Mouse (Mus musculus) MN1 (cell line): ENCODE results near the gene Ehd1.
"Not testable (repeated sequence)": the region's sequence is repeated elsewhere in the genome, so short reads cannot be mapped to it uniquely, and the experiment has no call there.

Experiments
- DNase-seq: peaks from one replicate; pipeline ENCODE4 v3.0.0-alpha.2; 2016; ENCODE audit warnings: low spot score

The Ehd1 gene

DNA sequence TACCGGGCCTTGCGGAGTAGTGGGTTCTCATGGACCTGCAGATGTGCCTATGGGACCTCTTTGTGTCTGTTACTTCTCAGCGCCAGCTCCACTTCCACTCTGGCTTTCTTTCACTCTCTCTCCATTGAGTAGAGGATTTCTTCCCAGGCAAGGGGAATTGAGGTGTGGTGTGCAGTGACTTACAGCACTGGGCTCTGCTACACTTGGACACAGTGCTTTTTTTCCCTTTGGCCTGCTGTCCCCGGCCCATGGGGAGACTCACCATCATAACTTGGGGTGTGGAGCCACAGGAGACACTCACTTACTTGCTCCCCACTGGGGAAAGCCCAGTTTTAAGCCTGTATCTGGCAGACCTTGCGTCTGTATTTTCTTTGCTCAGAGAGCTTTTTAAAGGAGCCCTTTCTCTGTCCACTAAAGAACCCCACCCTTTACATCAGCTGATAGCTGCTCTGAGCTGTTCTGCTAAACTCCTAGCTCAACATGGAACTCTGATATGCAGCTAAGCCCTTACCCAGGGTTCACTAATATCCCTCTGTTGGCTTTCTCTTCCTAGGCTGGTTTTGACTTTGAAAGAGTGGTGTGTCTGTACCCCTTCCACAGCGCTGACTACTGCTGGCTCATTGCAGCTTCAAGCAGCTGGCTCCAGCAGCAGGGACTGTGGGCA is 3.1 kb downstream of the Ehd1 start:
- DNase-seq, result no peak

DNA sequence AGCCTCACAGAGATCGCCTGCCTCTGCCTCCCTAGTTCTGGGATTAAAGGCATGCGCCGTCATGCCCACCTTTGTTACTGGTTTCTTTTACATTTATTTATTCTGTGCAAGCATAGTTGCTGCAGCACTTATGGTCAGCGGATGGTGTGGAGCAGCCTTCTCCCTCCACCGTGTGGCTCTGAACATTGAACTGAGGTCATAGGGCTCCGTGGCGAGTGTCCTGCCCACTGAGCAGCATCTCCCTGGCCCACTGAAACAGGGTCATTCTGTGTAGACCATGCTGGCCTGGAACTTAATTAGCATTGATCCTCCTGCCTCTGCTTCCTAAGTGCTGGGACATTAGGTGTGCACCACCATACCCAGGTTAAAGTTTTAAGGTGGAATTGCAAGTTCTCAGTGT is 4.0 kb downstream of the Ehd1 start:
- DNase-seq, result no peak

DNA sequence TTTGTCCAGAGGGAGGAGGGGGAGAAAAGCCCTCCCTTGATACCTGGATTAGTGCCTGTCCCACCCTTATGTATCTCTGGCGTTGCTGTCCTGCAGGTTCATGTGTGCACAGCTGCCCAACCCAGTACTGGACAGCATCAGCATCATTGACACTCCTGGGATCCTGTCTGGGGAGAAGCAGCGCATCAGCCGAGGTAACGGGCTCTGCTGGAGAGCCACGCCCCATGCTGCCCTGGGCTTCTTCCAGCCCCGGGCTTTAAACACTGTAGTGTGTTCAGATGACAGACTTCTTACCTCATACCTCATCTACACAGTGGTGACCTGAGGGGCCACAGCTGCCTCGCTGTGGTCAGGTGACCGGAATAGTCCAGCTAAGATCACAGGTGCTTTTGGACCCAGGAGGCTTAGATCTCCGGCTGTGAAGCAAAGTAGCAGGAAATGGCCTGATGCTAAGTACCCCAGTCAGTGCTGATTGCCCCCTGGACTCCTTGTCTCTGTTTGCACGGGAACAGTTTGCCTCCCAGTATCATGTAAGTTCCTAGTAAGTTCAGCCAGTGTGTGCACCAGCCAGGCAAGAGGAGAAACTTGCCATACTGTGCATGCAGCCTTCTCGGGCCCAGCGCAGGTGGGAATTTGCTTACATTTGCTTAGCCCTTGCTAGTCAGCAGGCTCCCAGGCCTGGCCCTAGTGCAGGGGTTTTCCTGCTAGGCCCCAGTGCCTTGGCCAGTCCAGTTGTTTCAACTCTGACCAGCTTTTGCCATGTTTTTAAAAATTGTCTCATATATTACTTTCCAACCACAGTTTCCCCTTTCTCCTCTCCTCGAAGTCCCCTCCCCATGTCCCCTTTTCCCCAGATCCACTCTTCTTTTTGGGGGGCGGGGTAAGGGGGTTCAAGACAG is 4.8 kb downstream of the Ehd1 start:
- DNase-seq, result peak; percentile 69

DNA sequence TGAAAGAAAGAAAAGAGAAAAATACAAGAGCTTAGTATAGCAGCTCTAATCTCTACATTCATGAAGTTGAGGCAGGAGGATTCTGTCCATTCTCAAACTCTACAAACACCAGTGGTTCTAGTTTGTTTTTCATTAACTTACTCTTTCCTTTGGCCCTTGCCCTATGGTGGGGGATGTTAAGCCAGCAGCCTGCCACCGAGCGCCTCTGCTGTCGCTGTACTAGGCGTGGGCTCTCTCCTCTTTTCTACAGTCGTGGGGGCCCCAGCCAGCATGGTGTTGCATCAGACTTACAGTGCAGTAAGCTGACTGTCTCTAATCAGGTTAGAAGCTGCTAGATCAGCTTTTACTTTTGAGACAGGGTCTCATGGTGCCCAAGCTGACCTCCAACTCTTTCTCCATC is 6.5 kb downstream of the Ehd1 start:
- DNase-seq, result no peak

DNA sequence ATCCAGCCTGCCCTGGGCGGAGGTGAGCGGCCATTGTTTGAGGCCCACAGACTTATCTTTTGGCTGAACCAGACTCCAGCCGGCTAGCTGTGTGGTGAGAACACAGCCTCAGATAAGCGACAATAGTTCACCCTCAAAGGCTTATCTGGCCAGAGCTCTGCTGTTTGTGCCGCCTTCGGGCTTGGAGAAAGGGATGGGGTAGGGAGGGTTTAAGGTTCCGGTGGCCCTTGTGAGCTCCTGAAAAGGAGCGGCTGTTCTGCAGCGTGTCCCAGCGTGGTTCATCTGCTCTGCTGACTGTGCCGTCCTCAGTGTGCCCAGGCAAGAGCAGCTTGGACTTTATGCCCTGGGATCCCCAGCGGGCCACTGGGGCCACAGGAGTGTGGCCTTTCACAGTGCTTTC is 8.0 kb downstream of the Ehd1 start:
- no peak for DNase-seq

DNA sequence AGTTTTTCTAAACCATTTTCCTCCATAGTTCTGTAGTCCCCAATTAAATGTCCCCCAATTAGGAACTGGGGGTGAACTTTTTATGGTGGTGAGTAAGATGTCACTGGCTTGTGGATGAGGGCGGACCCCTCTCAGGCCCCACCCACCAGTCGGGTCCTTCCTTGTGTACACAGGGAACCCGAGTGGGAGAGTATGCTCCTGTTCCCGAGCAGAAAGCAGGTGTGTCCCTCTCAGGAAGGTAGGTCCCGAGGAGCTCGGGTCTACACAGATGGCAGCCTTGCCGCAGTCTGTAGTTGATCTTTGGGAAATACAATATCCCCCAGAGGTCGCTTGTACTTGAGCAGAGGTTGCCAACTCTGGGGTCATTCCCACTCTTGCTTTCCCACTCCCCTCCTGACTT is 8.7 kb downstream of the Ehd1 start:
- no peak for DNase-seq

DNA sequence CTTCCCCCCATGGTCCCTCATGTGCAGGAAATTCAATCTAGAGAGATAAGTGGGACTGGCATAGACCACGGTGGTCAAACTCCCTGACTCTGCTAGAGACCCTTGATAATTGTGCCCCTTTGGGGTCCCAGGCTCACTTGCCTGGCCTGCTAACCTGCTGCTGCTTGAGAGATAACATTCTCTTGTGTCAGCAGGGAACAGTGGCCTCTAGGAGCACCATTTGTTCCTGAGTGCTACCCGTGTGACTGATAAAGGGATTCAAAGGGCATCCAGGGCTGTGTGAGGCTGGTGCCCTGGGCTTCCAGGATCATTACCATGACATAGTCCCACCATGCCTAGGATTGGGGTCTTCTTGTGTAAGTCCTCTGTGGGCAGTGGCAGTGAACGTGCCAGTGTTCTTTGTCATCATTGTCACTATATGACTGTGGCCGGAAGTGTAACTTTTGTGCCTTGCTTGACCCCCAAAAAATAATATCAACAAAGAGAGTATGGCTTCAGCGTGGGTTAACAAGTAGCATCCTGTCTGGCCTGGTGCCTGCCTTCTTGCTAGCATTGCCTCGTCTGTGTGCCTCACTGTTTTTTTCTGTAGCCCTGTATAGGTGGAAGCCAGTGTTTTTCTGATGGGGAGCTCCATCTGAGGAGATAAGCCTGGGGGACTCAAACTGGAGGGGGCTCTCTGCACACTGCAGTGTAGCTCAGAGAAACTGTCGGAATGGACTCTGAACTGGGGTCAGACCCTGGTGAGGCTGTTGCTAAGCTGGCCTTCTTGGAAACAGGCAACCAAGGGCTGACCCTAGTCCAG is 9.3 kb downstream of the Ehd1 start:
- no peak for DNase-seq

DNA sequence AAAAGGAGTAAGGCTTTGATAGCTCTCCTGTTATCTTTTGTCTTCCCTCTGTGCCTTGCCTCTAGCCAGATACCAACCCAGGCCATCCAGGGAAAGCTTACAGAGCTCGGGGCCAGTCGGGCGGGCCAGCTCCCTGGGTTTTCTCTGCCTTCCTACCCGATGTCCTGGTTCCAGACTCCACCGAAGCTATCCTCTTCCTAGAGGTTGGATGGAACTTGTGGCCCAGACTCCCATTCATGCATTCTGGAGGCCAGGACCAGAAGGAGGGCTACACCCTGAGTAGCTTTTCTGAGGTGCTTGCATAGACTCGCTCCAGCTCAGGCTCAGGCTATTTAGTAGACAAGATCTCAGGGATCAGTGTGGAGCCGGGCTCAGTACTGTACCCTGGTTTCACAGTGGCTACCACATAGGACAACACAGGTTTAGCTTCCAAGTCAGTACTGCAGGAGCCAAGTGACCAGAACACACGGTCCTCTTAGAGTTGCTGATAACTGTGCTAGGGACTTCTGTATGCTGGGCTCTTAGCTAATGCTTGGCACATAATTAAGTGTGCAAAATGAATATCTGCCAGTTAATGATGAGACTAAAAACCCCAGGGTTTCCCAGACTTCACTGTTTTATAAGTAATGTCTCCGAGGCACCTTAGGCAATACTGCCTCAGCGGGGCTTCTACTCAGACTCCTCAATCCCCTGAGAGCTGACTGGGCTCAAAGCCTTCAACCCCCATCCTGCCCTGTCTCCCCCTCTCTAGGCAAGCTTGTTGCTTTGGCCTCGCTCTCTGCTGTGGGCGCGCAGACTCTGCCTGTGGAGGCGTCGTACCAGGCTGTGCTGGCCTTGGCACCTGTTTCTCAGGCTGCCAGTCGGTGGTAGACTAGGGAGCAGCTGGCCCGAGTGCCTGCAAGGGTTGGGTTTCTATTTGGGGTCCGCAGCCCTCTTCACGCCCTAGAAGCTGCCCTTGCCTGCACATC is 10.2 kb downstream of the Ehd1 start:
- no peak for DNase-seq

DNA sequence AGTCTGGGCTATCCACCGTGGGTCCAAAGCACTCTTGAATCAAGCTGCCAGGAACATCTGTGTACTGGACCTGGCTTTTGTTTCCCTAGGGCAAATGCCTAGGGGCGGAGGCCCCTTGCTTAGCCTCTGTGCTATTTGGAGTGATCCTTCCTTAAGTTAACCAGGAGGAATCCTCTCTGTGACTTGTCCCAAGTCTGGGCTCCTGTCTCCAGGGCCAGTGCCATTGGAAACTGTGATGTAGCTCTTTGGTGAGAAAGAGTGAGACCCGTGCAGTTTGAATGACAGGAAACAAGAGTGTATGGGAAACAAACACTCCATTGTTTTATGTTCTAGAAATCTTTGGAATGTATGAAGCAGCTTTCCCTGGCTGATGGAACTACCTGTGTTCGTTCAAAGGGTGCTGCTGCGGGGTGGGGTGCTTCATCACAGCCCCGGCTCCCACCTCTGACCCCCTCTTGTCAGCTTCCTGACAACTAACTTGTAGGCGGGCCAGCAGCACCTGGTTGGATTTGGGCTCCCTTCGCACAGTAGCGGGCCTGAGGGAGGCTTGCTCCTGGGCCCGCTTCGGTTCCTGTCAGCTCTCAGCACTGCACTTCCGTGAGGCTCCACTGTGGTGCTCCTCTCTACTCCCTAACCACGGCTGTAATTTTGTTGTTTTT is 11.8 kb downstream of the Ehd1 start:
- no peak for DNase-seq

DNA sequence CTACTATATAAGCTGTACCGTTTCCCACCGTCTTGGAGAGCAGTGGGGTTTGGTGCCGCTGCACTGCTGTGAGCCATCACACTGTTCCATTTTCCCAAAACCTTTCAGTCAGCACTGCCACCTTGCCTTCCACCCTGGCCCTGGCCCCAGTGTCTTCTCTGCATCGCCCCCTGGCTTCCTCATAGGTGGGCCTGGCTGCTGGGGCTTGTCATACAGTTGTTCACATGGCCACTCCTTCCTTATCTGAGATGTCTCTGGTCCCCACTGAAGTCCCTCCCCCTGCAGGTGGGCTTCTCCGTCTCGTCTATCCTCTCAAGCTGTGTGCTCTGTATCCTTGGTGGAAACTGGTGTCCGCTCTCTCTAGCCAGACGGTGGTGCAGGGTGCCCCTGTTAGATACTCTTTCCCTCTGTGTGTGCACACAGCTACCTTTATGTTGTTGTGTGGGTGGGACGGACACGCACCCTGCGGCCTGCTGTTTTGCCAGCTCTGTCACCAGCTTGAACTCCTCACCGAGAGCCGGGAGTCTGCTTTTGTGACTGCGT is 13.2 kb downstream of the Ehd1 start:
- DNase-seq, result no peak

DNA sequence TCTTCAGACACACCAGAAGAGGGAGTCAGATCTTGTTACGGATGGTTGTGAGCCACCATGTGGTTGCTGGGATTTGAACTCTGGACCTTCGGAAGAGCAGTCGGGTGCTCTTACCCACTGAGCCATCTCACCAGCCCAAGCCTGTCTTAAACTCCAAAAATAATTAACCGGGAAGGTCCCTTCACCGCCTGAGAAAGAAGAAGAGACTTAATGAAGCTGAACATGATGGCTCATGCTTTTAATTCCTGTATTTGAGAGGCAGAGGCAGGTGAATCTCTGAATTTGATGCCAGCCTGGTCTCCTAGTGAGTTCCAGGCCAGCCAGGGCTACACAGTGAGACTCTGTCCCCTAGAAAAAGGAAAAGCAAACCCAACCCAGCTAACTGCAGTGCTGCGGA is 14.2 kb downstream of the Ehd1 start:
- DNase-seq, result not testable (repeated sequence)

DNA sequence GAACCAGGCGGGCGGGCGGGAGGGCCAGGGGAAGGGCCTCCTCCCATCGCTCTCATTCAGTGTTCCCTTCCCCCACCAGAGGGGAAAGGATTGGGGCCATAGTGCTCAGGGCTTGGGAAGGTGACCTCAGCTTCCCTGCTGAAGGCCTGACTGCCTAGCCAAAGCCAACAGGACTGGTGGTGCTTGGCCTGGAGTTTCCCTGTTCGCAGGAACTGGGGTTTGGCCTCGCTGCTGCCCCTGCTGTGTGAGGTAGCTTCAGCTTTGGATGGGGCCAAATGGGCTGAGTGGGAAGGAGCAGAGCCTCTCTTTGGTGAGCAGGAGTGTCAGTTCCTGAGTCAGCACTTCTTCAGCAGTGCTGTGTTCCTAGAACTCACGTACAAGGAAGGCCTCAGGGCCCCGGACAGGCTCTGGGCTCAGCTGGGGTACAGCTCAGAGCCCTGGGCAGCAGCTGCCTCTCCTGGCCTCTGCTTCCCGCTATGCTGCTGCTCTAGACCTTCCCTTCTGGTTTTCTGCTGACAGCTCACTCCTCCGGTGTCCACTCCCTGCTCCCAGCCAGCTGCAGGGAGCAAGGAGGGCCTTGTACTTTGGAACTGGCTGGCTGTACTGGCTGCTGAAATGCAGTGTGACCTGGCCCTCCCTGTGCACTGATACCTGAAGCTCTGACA is 14.7 kb downstream of the Ehd1 start:
- no peak for DNase-seq

DNA sequence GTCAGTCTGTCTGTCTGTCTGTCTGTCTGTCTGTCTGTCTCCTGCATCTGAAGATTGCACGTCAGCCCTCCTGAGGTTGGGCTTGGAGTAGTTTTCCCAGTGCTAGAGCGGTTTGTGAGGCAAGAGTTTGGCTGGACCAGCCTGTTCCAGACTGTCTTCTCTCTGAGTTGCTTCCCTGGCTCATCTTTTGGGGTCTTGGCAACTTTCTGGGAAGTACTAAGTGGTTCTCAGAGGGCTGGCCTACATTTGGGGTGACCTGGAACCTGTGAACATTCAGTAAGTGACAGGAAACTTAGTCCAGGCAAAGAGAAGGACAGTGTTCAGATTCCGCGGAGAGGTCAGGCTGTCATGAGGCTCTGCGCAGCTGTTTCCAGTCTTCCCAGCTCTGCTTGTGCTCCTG is 15.7 kb downstream of the Ehd1 start:
- DNase-seq, result no peak

DNA sequence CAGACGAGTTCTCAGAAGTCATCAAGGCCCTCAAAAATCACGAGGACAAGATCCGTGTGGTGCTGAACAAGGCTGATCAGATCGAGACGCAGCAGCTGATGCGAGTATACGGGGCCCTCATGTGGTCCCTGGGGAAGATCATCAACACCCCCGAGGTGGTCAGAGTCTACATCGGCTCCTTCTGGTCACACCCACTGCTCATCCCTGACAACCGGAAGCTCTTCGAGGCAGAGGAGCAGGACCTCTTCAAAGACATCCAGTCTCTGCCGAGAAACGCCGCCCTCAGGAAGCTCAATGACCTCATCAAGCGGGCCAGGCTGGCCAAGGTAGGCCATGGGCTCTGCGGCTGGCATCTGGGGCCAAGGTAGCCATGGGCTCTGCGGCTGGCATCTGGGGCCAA is 17.8 kb downstream of the Ehd1 start:
- no peak for DNase-seq

DNA sequence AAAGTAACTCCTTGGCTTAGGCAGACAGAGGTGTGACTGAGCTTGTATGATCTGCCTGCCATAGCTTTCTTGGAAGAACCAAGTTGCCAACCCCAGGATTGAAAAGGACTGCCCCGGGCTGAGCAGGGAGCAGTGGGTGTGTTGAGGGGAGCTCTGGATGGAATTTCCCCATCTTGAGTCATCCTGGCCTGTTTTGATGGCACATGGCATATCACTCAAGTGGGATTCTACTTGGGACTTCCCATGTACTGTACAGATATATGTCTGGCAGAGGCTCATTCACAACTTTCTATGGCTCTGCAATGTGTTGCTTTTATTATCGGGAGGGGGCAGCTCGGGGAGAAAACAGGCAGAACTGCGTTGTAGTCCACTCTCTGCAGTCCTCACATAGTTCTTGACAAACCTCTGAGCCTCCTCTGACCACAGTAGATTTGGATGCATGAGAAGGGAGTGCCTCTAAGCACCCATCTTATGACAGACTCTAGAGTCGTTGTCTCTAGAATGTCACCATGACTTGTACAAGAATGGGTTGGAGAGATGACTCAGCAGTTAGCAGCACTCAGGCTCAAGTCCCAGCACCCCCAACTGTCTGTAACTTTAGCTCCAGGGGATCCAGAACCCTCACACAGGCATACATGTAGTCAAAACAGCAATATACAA is 20.2 kb downstream of the Ehd1 start:
- DNase-seq, result no peak

DNA sequence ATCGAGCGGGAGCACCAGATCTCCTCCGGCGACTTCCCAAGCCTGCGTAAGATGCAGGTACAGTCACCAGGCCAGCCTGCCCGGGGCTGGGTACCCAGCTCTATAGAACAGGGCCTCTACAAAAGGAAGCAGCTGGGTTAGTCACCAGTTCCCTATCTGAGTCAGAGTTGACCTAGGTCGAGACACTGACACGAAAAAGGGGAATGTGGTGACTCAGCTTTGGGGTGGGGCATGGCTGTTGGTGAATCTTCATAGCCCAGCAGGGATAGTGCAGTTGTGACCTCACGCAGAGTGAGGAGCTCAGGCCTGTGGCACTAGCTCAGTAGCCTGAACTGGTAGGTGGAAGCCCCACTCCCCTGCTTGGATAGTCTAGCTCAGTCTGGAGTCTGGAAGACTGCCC is 21.1 kb downstream of the Ehd1 start:
- peak; percentile 71 for DNase-seq

DNA sequence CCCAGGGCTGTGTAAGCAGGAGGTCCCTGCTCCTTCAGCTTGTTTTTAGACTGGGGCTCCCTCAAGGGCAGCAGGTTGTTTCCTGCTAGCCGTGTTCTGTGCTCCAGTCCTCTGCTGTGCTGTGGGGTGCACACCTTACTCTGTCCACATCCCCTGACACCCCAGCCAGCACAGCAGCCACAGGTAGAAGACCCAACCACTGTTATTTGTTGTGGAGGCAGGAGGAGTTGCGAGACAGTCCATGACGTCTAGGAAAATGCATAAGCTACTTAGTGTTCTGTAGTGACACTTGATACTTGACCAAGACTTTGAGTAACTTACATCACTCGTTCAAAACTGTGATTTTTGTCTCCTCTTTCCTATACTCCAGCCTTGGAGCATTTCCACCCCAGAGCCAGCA is 22.5 kb downstream of the Ehd1 start:
- no peak for DNase-seq

DNA sequence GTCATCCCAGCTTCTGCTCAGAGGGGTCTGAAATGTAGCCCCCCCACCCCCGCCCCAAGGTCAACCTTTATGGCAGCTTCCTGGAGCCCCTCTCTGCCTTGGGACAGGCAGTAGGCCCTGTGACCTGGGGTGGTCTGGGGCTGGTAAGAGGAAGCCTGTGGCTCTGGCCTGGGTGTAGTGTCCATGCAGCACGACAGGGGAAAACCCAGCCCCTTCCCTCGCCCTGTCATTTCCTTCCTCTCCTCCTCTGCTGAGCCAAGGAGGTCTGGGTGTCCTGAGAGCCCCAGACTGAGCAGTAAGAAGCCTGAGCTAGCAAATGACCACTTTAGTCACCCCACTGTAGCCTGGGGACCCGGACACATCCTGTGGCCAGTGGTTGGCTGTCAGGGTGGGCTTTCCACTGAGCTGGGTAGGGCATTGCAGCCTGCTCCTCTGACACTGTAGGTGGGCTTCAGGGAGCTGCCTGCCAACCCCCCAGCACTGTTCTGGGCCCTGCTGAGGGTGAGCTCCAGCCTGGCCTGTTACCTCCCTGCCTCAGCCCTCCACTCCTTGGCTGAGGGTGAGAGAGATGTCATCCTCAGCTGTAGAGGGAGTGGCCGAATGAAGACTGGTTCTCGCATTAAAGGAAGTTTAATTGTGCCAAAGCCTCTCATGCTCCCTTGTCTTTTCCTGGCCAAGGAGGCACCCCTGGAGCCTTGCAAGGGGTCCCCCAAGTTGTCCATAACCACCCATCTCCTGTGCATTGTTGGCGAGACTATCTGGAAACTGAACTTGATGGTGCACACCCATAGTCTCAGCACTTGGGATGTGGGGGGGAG is 23.1 kb downstream of the Ehd1 start:
- no peak for DNase-seq

DNA sequence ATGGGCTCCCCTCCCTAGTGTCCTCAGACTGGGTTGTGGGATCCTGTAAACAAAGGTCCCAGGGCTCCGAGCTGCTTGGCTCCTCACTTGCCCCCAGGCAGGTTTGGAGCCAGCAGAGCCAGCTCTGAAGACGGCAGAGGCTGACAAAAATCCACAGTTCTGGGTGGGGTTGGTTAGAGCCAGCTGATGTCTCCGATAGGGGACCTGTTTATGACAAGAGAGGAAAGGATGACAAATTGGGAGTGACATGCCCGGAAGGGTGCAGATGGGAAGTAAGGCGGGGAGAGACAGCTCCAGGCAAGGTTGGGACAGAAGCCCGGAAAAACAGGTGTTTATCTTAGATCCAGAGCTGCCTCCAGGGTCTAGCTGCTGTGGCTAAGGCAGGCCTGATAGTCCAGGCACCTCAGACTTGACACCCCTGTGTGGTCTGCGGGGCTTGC is 23.9 kb downstream of the Ehd1 start:
- DNase-seq, result no peak
